Mouse (Mus musculus) heart, adult 11 months (tissue): ENCODE data around the gene Kpna6.

Experiments
- DNase-seq: peaks from one replicate; pipeline ENCODE4 v3.0.0; 2022

The Kpna6 gene

DNA sequence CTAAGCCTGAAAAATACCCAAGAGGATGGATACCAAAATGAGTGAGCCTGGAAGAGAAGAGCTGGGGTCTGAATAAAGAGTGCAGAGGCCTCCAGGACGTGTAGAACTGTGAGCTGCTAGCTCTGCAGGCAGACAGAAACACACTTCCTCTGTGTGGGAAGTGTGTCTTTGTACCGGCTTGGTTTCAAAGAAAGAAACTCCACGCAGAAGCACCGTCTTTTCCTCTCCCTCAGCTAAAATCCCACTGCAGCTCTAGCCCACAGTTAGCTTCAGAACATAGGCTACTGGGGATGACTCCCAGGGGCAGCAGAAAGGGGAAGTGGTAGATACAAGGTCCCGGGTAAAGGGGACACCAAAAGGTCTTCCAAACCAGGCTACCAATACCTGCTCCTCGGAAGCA is 27.4 kb downstream of the Kpna6 start:
- peak; percentile 82 for DNase-seq

DNA sequence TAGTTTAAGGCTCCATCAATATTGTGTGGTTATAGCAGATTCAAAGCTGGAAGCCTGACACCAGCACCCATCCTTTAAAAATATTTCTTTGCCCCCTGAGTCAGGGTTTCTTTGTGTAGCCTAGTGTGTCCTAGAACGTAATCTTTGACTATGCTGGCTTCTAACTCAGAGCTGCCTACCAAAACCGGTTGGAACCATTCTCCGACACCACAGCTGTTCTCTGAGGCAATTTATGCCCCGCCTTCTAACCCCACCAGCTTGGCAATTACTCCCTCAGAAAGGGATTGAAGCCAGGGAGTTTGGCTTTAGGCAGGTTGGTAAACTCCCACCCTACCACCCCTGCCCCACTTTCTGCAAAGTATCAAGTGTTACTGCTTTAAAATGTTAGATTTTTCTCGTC is 30.8 kb downstream of the Kpna6 start:
- peak; percentile 90 for DNase-seq

DNA sequence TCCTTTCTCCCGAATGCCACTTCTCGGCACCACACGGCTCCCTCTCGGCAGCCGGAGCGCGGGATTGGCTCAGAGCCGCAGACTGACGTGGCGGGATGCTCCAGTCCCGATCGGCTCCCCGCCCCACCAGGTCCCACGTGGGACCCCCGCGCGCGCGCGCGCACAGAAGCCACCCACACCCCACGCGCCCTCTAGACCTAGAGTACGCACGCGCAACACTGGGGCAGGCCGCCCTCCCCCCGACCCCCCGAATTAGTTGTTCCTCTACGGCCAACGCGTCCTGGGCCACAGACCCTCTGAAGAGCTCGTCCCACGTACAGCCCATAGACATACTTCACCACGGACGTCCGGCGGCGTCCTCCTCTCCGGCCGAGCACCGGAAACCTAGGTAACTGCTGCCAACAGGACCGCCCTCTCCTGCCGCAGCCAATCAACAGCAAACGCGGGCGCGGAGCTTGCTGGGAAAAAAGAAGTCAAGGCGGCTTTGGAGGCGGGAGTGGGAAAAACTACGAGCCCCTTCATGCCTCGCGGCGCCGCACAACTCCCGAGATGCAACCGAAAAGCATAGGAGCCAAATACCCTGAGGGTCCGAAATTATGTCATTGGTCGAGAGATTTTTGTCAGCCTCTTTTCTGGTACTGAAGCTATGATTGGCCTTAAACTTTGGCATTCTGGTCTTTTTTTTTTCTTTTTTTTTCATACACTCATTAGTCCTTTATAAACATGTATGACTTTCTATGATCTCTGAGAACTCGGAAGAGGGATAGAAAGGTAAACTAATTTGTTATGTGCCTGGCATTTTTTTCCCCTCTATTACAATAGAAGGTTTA is 31.7 kb downstream of the Kpna6 start, which contains the start of gene Txlna:
Gene Txlna (minus strand): TSS at position 428 of the 830 bp plus-strand sequence.
- peak; percentile 100 for DNase-seq

DNA sequence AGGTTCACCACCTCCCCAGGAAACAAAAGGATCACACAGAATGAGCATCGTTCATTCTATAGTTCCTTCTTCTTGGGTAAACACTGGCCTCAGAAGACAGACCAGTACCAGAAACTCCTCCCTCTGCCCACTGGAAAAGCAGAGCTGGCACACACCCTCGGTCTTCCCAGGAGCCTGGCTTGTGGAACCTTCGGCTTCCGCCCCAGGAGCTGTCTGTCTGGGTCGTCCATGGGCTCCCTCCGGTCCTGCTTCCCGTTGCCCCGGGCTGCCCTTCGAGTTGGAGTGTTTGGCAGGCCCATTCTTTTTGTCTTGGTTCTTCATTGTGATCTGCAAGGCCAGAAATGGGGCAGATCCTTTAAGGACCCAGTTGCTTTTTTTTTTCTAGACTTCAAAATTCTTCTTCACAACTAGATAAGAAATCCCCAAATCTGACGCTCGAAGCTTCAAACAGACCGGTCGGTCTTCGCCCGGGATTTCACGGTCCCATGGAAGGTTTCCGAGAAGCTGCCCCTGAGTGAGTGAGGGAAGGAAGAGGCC is 32.4 kb downstream of the Kpna6 start:
- DNase-seq: peak; percentile 96

DNA sequence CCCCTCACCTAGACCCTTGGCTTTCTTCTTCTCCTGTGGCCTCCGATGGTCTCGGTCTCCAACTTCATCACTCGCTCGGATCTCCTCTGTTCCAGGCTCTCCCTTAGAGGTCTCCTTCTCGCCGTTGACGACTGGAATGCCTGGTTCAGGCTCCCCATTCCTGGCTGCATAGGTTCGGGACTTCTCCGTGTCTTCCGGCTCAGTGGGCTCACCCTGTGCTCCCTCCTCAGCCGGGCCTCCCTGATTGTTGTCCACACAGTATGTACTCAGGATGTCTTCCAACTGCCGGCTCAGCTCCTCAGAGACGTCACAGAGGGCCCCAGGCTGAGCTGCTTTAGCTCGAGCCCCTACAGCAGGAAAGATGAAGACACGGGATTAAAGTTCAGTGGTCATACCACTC is 33.3 kb downstream of the Kpna6 start:
- peak; percentile 90 for DNase-seq

DNA sequence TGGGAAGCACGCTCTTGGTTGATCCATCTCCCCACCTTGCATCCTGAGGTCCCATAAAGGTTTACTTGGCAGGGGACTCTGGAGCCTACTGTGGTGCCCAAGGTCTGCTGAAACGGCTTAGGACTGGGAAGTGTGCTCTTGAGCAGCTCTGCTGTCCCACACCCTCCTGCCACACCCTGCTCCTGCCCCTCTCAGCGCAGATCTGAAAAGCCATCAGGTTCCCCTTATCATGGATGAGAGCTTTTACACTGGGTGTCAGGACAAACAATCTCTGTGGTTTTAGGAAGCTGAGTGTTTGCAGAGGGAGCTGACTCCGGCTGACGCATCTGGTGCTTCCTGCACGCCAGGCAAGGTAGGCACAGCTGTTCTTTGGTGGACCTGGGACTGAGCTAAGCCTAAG is 38.7 kb downstream of the Kpna6 start:
- no peak for DNase-seq

DNA sequence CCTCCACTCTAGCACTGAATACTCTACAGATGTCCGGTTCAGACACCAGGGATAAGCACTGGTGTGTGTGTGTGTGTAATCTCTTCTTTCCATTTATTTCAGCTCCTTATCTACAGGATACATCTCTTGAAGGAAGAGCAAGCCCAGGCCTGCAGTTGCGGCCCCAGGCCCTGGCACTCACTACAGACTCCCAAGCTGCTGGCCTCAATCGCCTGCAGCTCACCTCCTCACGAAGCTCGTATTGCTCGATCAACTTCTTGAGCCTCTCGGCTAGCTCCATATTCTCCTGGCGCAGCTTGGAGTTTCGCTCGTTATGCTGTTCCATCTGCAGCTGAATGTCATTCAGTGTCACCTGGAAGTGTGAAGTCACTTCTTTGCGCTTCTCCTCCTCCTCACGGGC is 40.7 kb downstream of the Kpna6 start:
- no peak for DNase-seq

DNA sequence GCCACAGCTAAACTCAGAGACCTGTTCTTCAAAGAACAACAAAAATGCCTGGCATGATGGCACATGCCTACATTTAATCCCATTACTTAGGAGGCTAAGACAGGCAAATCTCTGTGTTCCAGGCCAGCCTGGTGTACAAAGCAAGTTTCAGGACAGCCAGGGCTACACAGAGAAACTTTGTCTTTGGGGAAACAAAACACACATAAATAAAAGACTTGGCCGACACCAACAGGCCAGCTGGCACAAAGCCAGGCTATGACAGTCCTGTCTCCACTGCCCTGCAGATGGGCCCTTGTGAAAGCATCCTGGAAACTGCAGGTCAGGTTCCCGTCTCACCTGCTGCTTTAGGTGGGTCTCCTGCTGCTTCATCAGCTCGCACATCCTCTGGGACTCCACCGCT is 41.6 kb downstream of the Kpna6 start:
- no peak for DNase-seq

DNA sequence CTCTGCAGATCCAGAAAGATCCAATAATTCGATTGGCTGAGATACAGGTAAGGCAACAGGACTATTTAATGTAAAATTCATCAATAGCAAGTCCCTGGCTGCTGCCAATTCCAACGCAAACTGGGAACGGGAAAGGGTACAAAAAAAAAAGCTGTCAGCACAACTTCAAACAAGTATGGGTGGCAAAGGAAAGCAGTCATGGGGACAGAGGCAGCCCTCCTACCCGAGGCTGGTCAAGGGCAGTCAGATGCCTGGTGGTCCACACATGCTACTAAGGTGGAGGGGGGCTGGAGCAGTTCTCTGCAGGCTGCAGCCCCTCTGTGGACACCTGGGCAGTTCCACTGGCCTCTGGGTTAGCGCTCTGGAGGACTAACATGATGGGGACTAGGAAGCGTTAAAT is 46.5 kb downstream of the Kpna6 start:
- DNase-seq: no peak

DNA sequence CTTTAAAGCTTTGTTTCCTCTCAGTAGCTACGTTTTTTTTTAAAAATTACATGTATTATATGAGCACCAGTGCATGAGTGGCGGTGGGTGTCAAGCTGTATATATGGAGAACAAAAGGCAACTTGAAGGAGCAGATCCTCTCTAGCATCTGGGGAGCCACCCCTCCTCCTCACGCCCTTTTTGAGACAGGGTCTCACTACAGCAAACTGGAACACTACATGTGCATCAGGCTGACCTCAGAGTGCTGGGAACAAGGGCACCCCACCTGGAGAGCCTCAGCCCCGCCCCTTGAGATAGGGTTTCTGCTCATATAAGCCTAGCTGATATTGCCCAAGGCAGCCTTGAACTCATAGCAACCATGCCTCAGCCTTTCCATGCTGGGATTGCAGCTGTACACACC is 47.1 kb downstream of the Kpna6 start:
- no peak for DNase-seq

DNA sequence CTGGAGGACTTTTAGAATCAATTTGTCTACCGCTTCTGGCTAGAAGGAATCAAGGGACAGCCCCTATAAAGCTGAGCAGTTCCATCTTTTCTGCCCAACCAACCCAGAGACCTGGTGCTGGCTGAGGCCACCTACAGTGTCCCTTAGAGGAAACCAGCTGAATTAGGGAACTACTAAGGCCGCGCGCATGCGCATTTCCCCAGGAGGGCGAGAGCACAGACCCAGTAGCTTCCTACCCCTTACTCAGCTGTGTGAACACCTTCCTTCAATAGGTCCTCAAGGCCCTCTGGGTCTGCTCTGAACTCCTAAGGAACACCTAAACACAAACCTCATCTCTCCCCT is 47.6 kb downstream of the Kpna6 start:
- peak; percentile 98 for DNase-seq

DNA sequence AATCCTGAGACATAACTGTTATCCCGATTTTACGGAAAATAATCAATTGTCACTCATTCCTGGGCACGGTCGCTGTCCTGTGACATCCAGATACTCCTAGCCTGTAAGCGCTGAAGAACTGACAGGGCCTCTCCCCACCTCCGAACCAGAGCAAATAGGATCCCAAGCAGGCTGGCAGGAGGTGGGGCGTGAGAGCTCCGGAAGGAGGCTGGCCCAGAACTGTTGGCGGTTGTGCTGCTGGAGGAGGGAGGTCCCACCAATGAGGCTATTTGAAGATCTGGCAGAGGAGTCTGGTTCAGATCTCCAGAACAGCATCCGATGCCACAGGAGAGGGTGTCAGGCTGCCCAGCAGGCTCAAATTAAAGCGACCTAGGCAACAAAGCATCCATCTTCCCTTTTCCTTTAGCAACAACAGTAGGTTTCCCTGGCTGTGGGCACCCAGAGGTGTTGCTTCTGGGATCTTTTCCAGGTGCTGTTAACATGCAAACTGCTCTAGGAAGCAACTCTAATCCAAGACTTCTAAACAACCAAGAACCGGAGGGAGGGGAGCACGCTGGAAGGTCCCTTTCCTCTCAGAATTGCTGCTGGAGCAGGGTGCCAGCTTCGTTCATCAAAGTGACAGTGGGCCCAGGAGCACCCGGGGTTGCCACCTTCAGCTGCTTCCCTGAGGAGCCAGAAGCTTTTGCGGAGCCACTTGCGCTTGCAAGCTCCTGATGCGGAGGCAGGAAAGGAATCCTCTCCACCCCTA is 48.1 kb downstream of the Kpna6 start:
- peak; percentile 100 for DNase-seq

DNA sequence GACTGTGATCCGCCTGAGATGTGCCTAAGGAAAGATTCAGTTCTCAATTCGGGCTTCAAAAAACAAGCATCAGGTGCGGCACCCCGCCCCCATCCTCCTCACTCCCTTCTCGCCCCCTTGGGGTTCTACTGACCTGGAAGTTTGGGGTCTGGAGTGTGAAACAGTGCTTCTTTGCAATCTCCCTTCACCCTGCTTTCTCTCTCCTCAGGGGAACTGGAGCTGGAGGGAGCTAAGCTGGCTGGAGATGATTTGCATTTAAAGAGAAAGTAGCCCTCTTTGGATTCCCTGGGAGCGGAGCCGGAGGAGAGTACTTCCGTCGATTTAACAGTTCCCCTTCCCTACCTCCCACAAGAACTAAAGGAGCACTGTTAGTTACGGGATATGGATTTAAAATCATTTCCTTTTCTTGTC is 48.9 kb downstream of the Kpna6 start, which contains the start of gene Ccdc28b:
Gene Ccdc28b (minus strand): TSS at position 267 of the 411 bp plus-strand sequence.
- DNase-seq: peak; percentile 97

DNA sequence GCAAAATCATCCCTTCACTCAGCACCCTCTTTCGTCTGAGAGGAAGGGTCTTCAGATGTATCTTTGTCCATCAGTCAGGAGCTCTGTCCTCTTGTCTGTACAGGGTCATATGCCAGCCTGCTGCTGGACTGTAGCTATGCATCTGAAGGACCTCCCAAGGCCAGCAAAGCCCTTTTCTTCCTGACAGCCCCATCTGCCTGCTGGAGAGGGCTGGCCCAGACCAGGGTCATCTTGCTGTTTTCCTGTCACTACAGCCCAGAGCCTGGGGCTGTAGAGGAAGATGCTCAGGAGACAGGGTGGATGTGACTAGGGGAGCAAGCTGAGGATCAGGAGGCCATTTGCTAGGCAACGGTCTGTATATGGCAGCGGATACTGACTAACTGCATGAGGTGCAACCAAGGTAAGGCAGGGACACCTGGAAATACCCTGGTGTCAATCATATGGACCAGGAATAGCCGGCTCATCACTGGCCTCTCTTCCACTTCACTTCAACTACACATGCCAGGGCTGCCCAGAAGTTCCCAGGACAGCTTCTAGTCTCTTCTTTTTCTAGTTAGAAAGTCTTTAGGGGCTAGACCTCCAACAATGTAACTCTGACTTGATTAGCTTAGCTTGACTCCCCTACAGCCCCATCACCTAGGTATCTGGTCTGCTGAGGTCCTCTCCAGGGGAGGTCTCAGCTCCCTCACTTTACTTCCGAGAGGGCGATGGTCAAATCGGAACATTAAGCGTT is 49.6 kb downstream of the Kpna6 start:
- DNase-seq: peak; percentile 92

DNA sequence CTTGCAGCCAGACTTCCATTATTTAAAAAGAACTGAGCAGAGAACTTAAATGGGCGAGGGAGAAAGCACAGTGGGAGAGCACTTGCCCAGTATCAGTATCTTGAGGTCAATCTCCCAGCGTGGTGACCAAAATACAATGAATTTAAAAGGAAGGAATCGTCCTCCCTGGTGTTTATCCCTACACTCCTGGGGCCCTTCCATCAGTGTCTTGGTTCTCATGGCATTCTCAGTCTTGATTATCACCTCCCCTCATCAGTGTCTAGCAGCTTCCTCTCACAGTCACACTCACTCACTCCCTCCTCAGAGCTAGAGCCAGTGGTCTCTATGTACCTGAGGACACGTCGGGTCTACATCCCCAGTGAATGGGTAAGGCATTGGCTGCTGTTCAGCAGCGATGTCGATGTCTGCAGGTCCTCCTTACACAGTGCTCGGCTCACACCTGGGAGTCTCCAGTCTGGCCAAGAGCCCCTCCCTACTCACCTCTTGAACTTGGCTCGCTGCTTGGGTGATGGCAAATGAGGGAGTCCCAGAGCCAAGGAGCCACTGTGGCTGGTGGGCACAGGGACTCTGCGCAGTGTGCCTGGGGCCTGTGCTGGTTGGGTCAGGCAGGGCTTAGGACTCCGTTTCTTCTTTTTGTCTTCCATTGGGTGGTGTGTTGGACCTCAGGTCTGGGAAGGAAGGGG is 50.3 kb downstream of the Kpna6 start:
- peak; percentile 92 for DNase-seq

DNA sequence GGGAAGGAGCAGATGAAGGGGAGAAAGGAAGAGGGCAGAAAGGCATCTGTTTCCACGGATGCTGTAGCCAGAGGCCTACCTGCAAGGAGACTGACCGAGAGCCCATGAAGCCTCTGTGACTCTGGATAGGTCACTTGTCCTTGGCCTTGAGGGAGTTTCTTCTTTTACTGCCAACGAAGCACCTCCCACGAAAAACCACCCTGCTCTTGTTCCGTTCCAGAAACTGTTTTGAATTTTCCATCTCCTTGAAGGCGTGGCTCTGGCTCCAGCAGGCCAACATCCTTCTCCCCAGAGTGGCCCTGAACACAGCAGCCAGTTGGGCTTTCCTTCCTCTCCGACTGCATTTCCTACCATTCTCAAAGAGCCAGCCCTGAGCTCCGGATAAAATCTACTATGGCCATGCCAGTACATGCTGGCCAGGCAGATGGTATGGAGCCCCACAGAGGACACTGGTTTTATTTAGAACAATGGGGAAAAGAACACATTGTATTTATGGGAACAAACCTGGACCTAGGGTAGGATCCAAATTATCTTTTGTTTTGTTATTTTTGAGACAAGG is 51.2 kb downstream of the Kpna6 start:
- peak; percentile 99 for DNase-seq

DNA sequence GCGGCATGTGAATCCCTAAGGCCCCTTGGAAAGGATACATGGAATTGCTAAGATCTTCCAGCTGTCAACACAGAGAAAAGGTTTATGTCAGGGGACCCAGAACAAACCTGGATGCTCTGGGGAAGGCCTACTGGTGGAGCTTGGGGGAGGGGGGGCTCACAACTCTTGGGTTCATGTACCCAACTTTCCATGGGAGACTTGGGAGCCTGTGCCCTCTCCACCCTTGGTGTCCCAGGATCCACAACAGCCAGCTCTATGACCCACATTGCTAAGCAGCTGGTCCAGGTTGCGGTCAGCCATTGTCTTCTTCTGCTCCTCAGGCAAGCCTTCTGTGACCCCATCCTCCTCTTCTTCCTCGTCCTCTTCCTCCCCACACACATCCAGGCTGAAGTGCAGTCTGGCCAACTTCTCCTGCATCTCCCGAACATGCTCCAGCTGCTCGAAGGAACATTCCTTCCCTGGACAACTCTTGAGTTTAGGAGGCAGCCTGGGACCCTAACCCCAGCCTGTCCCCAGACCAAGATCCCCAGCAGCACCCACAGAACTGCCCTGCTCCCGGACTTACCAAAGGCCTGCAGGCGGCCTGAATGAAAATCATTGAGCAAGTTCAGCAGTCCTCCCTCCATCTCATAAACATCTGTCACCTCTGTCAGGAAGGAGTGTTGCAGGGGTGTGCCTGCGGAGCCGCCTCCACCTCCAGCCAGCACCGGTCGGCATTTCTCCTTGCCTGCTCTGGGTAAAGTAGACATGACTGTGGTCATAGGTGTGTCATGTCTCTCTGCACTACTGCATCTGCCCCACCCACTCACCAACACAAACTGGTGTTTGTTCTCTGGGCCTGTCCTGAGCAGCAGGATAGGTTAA is 51.9 kb downstream of the Kpna6 start:
- DNase-seq: no peak

DNA sequence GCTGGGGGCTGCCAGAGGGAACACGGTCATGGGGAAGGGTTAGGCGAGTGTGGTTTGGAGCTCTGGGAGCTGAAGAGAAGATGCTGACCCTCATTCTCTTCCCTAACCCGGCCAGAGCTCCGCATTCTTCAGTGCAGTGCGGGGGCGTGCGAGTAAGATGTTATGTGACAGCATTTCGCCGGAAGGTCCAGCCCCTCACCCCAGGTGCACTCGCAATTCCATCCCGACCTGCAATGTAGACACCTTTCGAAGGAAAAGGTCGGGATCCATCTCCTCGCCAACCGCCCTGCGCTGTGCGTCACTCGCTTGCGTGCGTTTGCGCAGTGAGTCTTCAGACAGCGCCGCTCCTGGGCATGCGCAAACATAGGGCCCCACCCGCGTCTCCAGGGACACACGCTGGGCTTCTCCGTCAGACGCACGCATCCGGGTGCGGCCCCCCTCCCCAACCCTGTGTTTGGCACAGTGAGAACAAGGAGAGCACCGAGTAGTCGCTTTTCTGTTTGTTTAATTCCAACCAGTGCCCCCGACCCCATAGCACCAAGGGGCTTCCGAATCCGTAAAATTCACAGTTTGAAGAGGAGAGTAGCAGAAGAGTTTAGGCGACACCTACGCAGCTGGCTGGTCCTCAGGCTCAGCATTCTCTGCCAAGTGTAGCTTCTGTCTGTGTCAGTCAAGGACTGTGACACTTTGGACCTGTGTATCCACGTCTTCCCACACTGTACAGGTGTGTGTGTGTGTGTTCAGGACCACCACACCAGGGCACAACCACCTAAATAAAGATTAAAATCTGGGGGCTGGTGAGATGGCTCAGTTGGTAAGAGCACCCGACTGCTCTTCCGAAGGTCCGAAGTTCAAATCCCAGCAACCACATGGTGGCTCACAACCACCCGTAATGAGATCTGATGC is 53.5 kb downstream of the Kpna6 start, which contains the start of gene Iqcc:
Gene Iqcc (minus strand): TSS at position 314 of the 906 bp plus-strand sequence.
- DNase-seq: peak; percentile 100

DNA sequence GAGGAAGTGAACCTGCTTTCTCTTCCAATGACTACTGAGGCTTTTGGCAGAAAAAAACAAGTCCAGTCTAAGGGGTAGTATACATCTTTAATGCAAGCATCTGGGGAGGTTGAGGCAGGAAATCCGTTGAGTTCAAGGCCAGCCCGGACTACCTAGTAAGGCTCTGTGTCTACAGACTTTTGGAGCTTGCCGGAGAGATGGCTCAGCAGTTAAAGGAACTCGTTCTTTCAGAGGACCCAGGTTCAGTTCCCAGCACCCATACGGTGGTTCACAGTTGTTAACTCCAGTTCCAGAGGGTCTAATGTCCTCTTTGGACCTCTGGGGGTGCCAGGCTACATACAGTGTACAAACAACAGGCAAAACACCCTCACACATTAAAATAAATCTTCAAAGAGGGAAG is 54.5 kb downstream of the Kpna6 start:
- DNase-seq: peak; percentile 93

DNA sequence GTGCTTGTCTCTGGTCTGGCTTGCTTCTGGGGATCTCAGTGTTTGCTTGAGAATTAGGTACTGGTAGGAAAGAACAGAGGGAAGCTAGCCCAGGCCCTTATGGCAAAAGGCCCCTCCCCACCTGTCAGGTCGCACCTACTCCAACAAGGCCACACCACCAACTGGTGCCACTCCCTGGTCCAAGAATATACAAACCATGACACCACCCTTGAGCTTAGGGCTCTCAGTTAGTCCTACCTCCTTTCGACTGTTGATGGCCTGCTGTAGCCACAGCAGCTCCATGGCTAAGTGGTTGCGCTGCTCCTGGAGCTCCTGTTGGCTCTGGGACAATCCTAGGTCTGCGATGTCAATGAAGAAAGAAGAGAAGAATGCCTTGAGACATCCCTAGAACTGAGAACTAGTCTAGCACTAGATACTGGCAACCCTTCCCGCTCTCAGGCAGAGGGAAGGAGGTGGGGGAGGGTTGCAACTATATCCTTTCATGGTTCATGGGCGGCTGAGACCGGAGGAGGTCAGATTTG is 55.4 kb downstream of the Kpna6 start:
- peak; percentile 92 for DNase-seq
